Mouse (Mus musculus): ENCODE data around the gene Rnf7. TPM values are rescaled to one million over a fixed set of nuclear protein-coding genes. Genes with fewer than 3 reads are reported as not detected.

The Rnf7 gene
- polyA plus RNA-seq, 1 experiment from 2014 or later: 208 TPM

GRCm38 (mm10) chr9:96437805-96438333, 40.6 kb downstream of the Rnf7 start:
- WGBS: 2% methylated on average over 25 of the region's 25 CpGs
- peak overlapping the region; percentile 80 for H3K9ac ChIP-seq
- ATAC-seq (ENCODE audit: extremely low read depth, insufficient number of reproducible peaks, low FRiP score, low TSS enrichment): peak; percentile 49; the same call in 1 of the 2 replicates
- H3K9me3 ChIP-seq: no peaks in the 10 kb centered on the region
- no peaks in the 10 kb centered on the region for H3K27me3 ChIP-seq (replicated peaks)
- peak overlapping the region; percentile 76 for H3K4me2 ChIP-seq
- no peaks in the 10 kb centered on the region for H3K36me3 ChIP-seq
- H3K4me3 ChIP-seq: peak overlapping the region; percentile 54
- H3K27ac ChIP-seq (replicated peaks): peak overlapping the region; percentile 87
- peaks cover 39% of the 10 kb centered on the region for H3K4me1 ChIP-seq

GRCm38 (mm10) chr9:96436901-96437804, 41.3 kb downstream of the Rnf7 start:
- WGBS: 10% methylated on average over 28 of the region's 28 CpGs
- H3K9me3 ChIP-seq: no peaks in the 10 kb centered on the region
- H3K27ac ChIP-seq (replicated peaks): peak overlapping the region; percentile 87
- H3K4me3 ChIP-seq: peak overlapping the region; percentile 54
- peaks cover 39% of the 10 kb centered on the region for H3K4me1 ChIP-seq
- no peaks in the 10 kb centered on the region for H3K27me3 ChIP-seq (replicated peaks)
- no peaks in the 10 kb centered on the region for H3K36me3 ChIP-seq
- ATAC-seq (ENCODE audit: extremely low read depth, insufficient number of reproducible peaks, low FRiP score, low TSS enrichment): peak; percentile 23; the same call in 1 of the 2 replicates
- peak overlapping the region; percentile 80 for H3K9ac ChIP-seq
- H3K4me2 ChIP-seq: peak overlapping the region; percentile 76

GRCm38 (mm10) chr9:96432575-96432974, 45.9 kb downstream of the Rnf7 start:
- Histone ChIP-seq H3K27ac (replicated peaks) (no peak overlapping the region), H3K9ac (no peak overlapping the region), H3K36me3 (no peaks in the 10 kb centered on the region), H3K4me3 (no peak overlapping the region), H3K4me2 (no peak overlapping the region), H3K4me1 (peaks cover 36% of the 10 kb centered on the region), H3K9me3 (no peaks in the 10 kb centered on the region), H3K27me3 (replicated peaks) (no peaks in the 10 kb centered on the region)
- no peak for ATAC-seq (ENCODE audit: extremely low read depth, insufficient number of reproducible peaks, low FRiP score, low TSS enrichment)
- 86% methylated on average over 3 of the region's 3 CpGs for WGBS

- 61% methylated on average over 3 of the region's 3 CpGs for WGBS
- H3K9me3 ChIP-seq: no peaks in the 10 kb centered on the region
- 0 out of 2 replicates have a peak overlapping the region, but pooled peaks have one; percentile 1 for H3K27ac ChIP-seq (replicated peaks)
- H3K9ac ChIP-seq: no peak overlapping the region
- no peaks in the 10 kb centered on the region for H3K36me3 ChIP-seq
- no peak; the same call in 1 of the 2 replicates for ATAC-seq (ENCODE audit: extremely low read depth, insufficient number of reproducible peaks, low FRiP score, low TSS enrichment)
- H3K4me2 ChIP-seq: no peak overlapping the region
- H3K4me3 ChIP-seq: no peak overlapping the region
- peaks cover 22% of the 10 kb centered on the region for H3K4me1 ChIP-seq
- H3K27me3 ChIP-seq (replicated peaks): no peaks in the 10 kb centered on the region
Observed at GRCm38 (mm10) chr9:96431081-96431480, 47.4 kb downstream of the Rnf7 start.

GRCm38 (mm10) chr9:96428336-96429046, 50.0 kb downstream of the Rnf7 start:
- 76% methylated on average over 17 of the region's 17 CpGs for WGBS
- H3K4me2 ChIP-seq: no peak overlapping the region
- H3K9ac ChIP-seq: no peak overlapping the region
- no peak overlapping the region for H3K4me3 ChIP-seq
- peak overlapping the region; percentile 29; the same call in 1 of the 2 replicates for H3K27ac ChIP-seq (replicated peaks)
- H3K9me3 ChIP-seq: no peaks in the 10 kb centered on the region
- no peaks in the 10 kb centered on the region for H3K27me3 ChIP-seq (replicated peaks)
- peaks cover 10% of the 10 kb centered on the region; the same call in 1 of the 2 replicates for H3K4me1 ChIP-seq
- no peak for ATAC-seq (ENCODE audit: extremely low read depth, insufficient number of reproducible peaks, low FRiP score, low TSS enrichment)
- no peaks in the 10 kb centered on the region for H3K36me3 ChIP-seq

GRCm38 (mm10) chr9:96424027-96424426, 54.4 kb downstream of the Rnf7 start:
- WGBS: 37% methylated on average over 8 of the region's 8 CpGs

More at GRCm38 (mm10) chr9:96424027-96424426, 54.4 kb downstream of the Rnf7 start:
- no peak for ATAC-seq (ENCODE audit: extremely low read depth, insufficient number of reproducible peaks, low FRiP score, low TSS enrichment)
- Histone ChIP-seq H3K9ac (no peak overlapping the region), H3K4me1 (no peaks in the 10 kb centered on the region), H3K4me3 (no peak overlapping the region), H3K9me3 (no peaks in the 10 kb centered on the region), H3K36me3 (no peaks in the 10 kb centered on the region), H3K27ac (replicated peaks) (no peak overlapping the region), H3K27me3 (replicated peaks) (no peaks in the 10 kb centered on the region), H3K4me2 (no peak overlapping the region)

Other genes with a start within 250 kb of the Rnf7 start
- 130 and 141 TPM in 2 replicates for gene Atp1b3, start 114.2 kb downstream of the Rnf7 start, polyA plus RNA-seq (2015; fragmentation: Nextera tagmentation; extraction: Ambion mirVana)
- gene Gm28729, start 46.6 kb upstream of the Rnf7 start, polyA plus RNA-seq (2015; fragmentation: Nextera tagmentation; extraction: Ambion mirVana): not detected in 2 replicates
- 11.3 and 12.3 TPM in 2 replicates for gene Rasa2, start 152.9 kb upstream of the Rnf7 start, polyA plus RNA-seq (2015; fragmentation: Nextera tagmentation; extraction: Ambion mirVana)